Mouse (Mus musculus): ENCODE data around the gene Slc16a5.
"Not testable (repeated sequence)": the region's sequence is repeated elsewhere in the genome, so short reads cannot be mapped to it uniquely, and the experiment has no call there.

Slc16a5 gene

DNA sequence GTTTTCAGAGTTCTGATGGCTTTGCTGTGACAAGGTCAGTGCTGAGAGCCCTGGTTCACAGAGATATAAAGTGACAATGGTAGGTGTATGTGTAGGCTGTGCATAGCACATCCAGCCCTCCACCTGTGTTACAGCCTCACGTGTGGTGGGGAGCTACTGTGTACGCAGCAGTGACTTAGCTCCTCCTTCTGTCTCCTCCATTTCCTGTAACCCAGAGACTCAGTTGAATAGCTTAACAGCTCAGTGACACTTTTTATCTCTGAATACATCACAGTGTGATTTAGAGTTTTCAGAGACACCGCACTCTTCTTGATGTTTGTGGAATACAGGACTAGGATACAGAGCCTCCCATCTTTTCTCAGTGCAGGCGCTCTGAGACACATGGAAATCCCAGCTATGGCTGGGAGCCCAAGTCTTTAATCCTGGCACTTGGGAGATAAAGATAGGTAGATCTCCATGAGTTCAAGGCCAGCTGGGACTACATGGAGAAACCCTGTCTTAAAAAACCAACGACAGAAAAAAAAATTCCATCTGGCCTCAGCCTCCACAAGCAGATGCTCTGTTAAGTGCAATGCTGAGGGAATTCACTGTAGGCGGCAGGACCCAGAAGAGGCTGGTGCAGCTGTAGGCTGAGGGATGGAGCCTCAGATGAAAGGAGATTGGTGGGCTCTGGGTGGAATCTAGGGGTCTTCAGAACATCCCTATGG lies 19.4 kb downstream of the Slc16a5 start:
- DNase-seq (ENCODE audit: low spot score in 2 of 2), result peak in 1 of 2 experiments; percentile 32

DNA sequence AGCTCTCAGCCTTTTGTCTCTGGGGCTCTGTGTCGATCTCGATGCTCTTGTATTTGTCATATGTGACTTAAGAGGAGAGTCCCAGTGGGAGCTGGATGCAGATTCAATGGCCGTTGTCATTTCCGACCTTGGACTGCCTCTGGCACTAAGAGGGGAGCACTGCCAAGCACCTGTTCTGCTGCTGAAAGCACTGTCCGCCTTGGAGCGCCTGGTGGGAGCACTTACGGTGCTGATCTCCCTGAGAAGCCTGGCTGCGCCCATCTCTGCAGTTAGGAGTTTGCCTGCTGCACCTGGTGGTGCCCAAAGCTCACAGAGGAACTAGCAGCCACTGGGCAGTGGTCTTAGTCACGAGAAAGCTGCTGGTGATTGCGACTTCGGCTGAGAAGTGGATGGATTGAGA lies 21.0 kb downstream of the Slc16a5 start:
- no peak for DNase-seq (ENCODE audit: low spot score in 2 of 2)

DNA sequence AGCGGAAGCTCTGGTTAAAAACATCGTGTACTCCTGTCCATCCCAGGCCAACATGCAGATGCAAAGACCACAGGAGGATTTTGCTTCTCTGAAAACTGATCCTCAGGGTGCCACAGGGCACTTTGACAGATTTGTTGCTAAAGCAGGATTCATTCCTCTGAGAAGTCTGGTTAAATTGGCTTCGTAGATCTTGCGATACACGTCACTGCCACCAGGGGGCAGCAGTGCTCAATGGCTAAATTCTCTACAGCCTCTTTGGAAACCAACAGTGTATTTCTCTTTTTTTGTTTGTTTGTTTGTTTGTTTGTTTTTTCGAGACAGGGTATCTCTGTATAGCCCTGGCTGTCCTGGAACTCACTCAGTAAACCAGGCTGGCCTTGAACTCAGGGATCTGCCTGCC lies 21.5 kb downstream of the Slc16a5 start:
- DNase-seq (ENCODE audit: low spot score in 2 of 2), result peak; percentile 73 to 81

DNA sequence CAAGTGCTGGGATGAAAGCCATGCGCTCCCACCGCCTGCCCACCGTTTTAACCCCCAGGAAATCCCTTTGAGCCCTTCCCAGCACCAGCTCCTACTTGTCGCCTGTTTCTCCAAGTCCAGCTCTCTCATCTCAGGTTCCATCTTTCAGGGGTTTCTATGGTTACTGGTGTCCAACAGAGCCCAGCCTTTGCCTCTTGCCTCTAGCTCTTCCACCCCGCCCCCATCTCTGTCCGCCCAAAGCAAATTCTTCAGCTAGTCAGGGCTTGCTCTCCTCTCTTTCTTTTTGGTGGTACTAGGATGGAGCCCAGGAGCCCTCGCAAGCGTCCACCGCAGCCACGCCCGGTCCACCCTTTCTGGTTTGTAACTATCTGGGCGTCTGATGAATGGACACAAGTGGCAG lies 22.9 kb downstream of the Slc16a5 start:
- no peak for DNase-seq (ENCODE audit: low spot score in 2 of 2)

DNA sequence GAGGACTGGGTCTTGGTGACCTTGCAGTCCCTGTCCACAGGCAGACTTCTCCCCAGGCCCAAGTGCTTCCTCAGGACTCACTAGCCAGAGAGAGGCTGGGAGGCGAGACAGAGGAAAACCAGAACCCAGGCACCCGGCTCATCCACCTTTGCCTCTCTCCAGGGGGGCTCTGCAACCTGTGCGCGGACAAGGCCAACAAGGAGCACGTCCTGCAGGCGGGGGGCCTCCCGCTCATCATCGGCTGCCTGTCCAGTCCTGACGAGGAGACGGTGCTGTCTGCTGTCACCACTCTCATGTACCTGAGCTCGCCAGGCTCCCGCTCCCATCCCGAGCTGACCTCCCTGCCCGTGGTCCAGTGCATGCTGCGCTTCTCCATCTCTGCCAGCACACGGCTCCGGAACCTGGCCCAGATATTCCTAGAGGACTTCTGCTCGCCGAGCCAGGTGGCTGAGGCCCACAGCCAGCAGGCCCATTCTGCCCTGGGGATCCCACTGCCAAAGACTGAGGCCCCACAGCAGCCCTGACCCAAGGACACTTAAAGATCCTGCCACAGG lies 26.4 kb downstream of the Slc16a5 start:
- no peak for DNase-seq (ENCODE audit: low spot score in 2 of 2)

DNA sequence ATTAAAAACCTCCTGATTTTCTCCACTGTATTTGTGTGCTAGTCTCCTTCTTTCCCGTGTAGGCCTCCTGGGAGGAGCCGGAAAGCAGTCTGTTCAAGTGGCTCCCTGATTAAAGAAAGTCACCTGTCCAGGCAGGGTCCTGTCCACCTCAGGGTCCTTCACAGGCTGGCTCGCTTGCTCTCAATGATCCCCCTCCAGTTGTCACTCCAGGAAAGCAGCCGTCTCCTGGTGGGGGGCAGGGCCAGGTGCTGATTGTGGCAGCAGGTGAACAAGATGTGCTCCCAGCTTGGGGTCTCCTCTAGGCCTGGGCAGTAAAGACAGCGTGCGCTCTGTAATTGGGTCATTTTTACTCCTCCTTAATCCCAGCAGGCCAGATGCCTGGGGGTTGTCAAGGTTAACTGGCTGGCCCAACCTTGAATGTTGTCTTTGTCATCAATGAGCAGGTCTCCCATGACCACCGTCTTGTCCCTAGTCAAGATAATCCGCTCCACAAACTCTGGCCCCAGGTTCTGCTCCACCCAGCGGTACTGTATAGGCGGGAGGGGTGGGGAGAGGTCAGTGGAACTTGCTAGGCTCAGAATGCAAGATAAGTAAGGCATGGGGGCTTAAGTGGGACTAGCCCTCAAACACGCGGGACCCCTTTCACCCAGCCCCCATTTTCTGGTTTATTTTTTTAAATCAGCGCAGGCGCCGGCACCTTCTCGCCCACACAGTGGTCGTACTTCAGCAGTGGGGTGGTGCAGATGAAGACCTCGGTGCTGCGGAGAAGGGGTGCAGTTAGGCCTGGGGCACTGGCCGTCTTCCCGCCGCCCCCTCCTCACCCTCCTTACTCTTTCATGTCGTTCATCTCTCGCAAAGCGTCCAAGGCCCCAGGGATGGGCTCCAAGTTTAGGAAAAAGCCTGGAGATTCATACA lies 28.4 kb downstream of the Slc16a5 start:
- DNase-seq (ENCODE audit: low spot score in 2 of 2), result no peak

DNA sequence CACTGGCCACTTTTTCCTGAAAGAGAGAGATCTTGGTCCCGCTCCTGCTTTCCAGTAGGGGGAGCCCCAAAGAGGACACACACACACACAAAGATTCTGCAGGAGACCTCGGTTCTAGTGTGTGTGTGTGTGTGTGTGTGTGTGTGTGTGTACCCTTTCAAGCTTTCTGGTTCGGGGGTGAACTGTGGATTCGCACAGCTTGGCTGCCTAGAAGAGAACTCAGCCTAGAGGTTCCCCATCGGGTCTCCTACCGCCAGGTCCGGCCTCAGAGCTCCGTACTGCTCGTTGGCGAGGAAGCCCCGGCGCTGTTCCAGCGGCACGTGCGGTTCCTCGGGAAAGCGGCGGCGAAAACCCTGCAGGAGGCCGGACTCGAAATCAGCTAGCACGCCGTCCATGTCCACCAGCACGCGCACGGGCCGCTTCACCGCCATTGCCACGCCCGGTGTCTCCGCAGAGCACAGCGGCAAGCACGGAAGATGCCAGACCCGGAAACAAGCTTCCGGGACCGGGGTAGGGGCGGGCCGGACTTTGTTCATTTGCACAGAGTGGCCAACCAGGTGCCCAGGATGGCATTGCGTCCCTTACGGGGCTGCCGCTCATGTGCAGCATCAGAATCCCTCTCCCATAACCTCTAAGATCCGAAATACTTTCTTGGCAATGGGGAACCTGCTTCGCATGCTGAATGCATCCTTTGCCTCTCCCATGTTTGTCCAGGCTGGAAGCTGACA lies 29.2 kb downstream of the Slc16a5 start, which contains the start of gene Nt5c:
TSS of gene Nt5c (minus strand) at position 507 of the 728 bp plus-strand sequence.
- peak; percentile 80 to 83 for DNase-seq (ENCODE audit: low spot score in 2 of 2)

DNA sequence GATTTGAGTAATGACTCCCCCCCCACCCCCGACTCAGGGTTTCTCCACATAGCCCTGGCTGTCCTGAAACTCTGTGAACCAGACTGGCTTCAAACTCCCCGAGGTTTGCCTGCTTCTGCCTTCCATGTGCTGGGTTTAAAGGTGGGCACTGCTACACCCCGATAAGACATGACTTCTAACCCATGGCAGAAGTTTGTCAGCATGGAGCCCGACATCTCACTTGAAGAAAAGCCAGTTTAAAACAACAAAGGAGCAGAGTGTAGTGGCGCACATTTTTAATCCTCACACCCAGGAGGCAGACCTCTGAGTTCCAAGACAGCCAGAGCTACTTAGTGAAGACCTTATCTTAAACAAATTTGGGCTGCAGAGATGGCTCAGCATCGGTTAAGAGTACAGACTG lies 30.1 kb downstream of the Slc16a5 start:
- no peak for DNase-seq (ENCODE audit: low spot score in 2 of 2)

DNA sequence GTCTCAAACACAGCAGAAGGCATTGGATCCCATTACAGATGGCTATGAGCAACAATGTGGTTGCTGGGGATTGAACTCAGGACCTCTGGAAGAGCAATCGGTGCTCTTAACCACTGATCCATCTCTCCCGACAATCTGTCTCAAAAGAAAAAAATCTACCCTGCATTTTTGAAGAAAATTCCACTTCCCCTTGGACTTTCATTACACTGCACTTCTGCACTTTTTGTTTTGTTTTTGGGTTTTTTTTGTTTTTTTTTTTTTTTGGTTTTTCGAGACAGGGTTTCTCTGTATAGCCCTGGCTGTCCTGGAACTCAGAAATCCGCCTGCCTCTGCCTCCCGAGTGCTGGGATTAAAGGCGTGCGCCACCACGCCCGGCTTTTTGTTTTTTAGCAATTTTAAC lies 34.3 kb downstream of the Slc16a5 start:
- not testable (repeated sequence) for DNase-seq (ENCODE audit: low spot score in 2 of 2)

DNA sequence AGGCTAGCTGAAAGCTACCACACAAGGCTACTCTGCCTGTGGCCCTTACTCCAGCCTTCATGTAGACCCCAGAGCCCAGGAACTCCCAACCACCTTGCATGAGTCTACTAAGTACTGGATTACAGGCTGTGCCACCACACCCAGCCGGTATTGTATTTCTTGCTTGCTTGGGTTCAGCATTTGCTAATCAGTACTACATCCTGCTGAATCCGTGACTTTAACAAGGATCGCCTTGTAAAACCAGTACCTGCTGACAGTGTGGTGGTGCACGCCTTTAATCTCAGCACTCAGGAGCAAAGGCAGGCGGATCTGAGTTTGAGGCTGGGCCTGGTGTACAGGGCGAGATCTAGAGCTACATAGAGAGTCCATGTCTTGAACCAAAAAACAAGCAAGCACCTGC lies 40.4 kb downstream of the Slc16a5 start:
- DNase-seq (ENCODE audit: low spot score in 2 of 2), result no peak

DNA sequence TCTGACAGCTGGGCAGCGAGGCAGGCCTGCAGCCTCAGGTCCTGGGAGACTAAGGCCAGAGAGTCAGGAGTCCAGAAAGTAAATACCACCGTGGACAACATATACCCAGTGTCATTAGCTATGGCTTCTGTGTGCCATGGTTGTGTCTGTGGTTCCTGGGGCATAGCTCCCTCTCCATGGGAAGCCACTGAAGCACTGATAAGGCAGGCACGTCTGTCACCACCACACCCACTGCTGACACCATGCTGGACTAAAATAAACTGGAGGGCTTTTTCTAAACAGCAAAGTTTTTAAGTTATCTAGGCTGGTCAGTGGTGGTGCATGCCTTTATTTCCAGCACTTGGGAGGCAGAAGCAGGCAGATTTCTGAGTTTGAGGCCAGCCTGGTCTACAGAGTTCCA lies 44.3 kb downstream of the Slc16a5 start:
- no peak for DNase-seq (ENCODE audit: low spot score in 2 of 2)

DNA sequence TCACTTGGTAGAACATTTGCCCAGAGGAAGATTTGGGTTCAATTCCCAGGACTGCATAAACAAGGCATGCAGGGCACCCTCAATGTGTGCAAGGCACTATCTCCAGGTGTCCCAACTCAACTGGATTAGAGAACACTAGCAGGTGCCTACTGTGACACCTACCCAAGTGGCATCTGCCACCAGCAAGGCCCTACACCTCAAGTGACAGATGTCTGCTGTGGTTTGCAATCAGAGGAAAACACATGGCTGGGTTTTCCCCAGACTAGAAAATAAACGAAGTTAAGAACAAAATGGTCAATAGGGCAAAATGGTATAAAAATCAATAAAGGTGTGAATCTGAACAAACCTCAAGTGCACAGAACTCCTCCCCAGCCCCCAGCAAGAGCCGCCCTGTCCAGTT lies 45.8 kb downstream of the Slc16a5 start:
- peak; percentile 54 to 68 for DNase-seq (ENCODE audit: low spot score in 2 of 2)

DNA sequence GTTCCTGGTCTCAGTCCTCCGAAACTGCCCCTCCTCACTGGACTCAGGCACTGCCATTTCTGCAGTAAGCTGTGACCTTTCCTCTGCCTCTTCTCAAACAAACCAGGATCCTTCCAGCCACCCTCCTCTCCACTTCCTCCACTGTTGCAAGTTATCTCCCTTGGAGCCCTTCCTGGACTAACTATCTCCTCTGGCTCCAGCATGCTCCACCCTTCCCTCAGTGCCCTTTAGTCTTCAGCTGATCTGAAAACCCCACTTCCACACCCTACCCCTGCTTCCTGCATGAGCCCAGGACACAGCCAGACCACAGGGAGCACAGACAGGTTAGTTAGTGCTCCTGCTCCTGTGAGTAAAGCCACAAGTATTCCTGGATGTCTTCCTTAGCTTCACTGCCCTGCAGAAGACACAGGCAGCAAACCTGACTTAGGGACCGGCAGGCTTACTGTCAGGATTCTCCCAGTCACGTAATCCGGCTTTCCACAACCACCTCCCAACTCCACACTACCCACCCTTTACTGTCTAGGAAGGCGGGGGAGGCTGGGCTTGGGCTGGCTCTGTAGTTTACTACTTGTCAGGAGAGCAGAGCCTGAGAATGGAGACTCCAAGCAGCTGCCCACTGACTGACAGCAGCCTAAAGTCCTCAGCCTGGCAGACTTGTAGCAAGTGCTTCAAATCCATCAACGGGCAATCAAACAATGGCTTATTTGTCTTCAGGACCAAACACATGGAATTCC lies 47.7 kb downstream of the Slc16a5 start:
- no peak for DNase-seq (ENCODE audit: low spot score in 2 of 2)

DNA sequence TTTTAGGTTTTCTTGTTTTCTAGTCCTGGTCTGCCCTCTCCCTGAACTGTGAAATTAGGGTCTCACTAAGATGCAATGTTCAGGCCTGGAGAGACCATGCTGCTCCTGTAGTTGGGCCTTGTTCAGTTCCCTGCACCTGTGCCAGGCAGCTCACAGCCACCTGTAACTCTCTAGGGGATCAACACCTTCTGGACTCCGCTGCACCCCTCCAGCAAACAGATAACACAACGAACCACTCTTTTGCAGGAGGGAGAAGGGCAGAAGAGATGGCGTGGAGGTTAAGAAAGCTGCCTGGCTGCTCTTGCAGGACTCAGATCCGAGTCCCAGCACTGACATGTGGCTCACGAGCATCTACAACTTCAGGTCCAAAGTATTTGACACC lies 48.2 kb downstream of the Slc16a5 start:
- no peak for DNase-seq (ENCODE audit: low spot score in 2 of 2)

DNA sequence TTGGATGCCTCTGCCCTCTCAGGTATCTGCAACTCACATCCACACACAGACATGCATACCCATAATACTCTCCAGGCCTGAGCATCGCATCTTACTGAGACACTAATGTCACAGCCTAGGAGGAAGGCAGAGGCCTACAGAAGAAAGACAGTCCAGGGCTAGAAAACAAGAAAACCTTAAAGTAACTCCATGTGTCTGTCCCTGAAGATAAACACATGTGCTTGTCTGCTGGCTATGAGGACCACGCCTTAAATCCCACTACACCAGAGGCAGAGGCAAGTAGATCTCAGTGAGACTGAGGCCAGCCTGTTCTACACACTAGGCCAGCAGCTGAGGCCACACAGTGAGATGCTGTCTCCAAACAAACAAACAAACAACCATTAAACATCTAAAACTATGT lies 48.8 kb downstream of the Slc16a5 start:
- DNase-seq (ENCODE audit: low spot score in 2 of 2), result no peak

DNA sequence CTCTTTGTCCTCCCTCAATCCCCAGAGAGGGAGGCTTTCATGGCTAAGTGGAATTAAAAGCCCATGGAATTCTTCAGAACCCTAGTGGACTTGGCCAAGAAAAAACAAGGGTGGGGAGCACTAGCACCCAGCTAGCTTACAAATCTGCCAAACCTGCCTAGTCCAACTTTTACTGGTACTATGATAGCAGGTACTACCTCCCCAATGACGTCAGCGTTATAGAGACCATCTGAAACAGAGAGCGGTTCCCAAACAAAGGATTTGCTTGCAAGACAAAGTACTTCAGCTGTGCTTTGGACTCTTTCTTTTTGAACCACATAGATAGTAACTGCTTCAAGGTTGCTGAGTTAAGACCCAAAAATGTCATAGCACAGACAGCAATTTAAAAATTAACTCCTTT lies 49.7 kb downstream of the Slc16a5 start:
- no peak for DNase-seq (ENCODE audit: low spot score in 2 of 2)

DNA sequence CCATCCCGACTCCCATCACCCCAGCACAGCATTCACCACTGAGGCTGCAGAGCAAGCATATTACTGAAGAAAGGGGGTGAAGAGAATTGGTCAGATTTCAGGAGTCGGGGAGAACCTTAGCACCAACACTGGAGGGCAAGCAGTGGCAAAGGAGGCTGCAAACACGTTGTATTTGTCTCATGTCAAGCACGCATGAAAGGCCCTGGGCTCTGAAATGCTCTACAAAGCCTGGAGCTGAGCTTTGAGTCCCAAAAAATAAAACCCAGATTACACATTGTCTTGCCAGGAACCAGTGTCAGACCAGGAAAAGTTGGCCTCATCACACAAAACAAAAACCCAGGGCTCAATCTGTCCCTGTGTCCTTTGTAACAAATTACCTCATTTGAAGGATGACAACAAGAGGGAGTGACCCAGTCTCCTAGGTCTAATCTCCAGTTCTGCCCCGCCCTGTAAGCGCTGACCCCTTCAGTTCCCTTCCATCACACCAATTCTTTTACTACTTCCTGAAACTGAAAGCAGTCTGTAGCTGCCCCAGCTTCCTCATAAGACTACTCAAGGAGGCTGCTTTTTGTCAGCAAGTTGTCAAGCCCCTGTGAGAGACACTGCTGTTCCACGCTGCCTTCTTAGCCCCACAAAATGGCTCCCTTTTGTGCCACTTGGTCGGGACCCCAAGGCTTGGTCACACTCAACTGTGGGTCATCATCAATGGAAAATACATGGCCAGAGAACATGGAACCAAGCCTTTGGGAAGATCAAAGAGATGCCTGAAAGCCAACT lies 50.3 kb downstream of the Slc16a5 start:
- peak; percentile 67 to 68 for DNase-seq (ENCODE audit: low spot score in 2 of 2)

DNA sequence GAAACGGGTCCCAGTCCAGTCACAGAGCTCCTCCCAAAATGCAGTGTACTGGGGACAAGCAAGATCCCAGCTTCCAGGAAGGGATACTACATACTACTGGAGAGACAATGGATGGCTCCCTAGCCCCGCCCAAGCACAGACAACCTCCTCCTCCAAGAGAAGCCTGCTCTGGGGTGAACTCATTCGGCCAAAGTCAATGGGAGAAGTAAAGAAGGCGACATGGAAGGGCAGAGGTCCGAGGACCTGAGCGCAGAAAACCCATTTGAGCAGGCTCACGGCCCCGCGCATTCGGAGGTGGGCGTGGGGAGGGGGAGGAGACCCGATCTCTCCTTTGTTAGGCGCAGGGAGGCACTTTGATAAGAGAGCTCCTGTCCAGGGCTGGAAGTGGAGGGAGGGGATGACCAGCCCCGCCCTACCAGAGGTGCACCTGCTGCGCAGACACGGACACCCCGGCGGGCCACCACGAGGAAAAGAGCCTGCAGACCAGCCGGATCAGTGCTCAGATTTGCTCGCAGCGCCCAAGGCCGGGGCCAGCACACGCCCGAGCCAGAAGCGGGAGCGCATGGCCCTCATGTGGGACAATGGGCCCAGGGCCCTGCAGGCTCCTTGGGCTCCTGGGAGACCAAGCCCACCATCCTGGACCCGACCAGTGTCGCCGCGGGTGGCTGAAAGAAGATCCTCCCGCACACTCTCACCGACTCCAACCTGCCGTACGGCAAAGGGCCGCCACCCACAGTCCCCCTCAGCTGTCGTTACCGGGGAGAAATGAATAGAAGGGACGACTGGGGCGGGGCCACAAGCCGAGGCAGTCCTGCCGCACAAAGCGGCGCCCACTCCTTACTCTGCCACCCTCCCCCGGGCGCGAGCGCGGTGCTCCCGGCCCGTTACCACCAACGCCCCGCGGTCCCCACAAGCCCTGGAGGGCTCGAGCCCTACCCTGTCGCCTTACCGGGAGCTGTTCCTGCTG lies 51.3 kb downstream of the Slc16a5 start:
- DNase-seq (ENCODE audit: low spot score in 2 of 2), result peak; percentile 21 to 30

DNA sequence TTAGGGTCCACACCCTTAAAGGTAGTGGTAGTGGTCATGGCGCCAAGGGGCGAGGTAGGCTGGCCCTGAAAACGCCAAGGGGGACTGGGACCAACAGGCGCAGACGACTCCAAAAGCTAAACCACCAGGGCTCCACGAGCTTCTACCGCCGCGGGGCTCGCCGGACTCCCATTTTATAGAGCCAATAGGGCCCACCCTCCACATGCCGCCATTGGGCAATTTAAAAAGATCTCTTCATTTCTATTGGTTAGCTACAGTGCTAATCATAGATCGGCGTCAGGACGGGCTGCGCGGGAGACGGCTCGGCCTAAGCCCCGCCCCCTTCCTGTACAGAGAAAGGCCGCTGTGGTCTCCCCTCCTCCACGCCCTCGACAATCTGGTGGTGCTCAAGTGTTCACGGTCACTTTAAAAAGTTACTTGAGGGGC lies 52.0 kb downstream of the Slc16a5 start, which contains the start of gene Jpt1:
TSS of gene Jpt1 (minus strand) at position 150 of the 426 bp plus-strand sequence.
- DNase-seq (ENCODE audit: low spot score in 2 of 2), result peak; percentile 98 to 99

Measured in natural killer cell, adult 2 months (primary cell).